Mouse (Mus musculus): ENCODE data around the gene Prop1. TPM values are rescaled to one million over a fixed set of nuclear protein-coding genes. Genes with fewer than 3 reads are reported as not detected.

The Prop1 gene
- total RNA-seq (2023): not detected in 2 replicates

GRCm38 (mm10) chr11:50953665-50954064, at the start of gene Prop1:
TSS of gene Prop1 (minus strand) at chr11:50953765.

GRCm38 (mm10) chr11:51003296-51003695, 49.7 kb upstream of the Prop1 start, which contains the start of gene Olfr51:
TSS of gene Olfr51 (plus strand) at chr11:51003596.

GRCm38 (mm10) chr11:50981667-50982066, 28.1 kb upstream of the Prop1 start, which contains the start of gene Olfr1377:
TSS of gene Olfr1377 (plus strand) at chr11:50981967.

GRCm38 (mm10) chr11:50966230-50966629, 12.7 kb upstream of the Prop1 start, which contains the start of gene Olfr1378:
TSS of gene Olfr1378 (plus strand) at chr11:50966530.

GRCm38 (mm10) chr11:50943506-50943905, 10.1 kb downstream of the Prop1 start, which contains the start of gene 4933414I15Rik:
TSS of gene 4933414I15Rik (minus strand) at chr11:50943765.

GRCm38 (mm10) chr11:50931451-50931866, 22.1 kb downstream of the Prop1 start, which contains the start of gene Zfp354b:
TSS of gene Zfp354b (minus strand) at chr11:50931633.

GRCm38 (mm10) chr11:50915671-50916320, 37.8 kb downstream of the Prop1 start, which contains the start of gene Zfp2:
TSS of gene Zfp2 (minus strand) at chr11:50916165.

Other genes starting within 250 kb of the Prop1 start
- gene Zfp354c, start 126.0 kb downstream of the Prop1 start, total RNA-seq (2023): 0.14 and 0.28 TPM in 2 replicates
- gene Zfp879, start 112.2 kb downstream of the Prop1 start, total RNA-seq (2023): not detected in 2 replicates
- 0.20 and 0.54 TPM in 2 replicates for gene Grm6, start 103.1 kb downstream of the Prop1 start, total RNA-seq (2023)
- gene Zfp454, start 66.1 kb downstream of the Prop1 start, total RNA-seq (2023): not detected in 2 replicates
- 0.16 TPM in 1 of 2 replicates, not detected in the other for gene Zfp2, start 37.6 kb downstream of the Prop1 start, total RNA-seq (2023)
- not detected in 2 replicates for gene Zfp354b, start 22.1 kb downstream of the Prop1 start, total RNA-seq (2023)
- gene 4933414I15Rik, start 10.0 kb downstream of the Prop1 start, total RNA-seq (2023): not detected in 2 replicates
- not detected in 2 replicates for gene Olfr1378, start 12.8 kb upstream of the Prop1 start, total RNA-seq (2023)
- not detected in 2 replicates for gene Olfr1377, start 28.2 kb upstream of the Prop1 start, total RNA-seq (2023)
- not detected in 2 replicates for gene Olfr51, start 49.8 kb upstream of the Prop1 start, total RNA-seq (2023)
- gene Olfr54, start 60.5 kb upstream of the Prop1 start, total RNA-seq (2023): not detected in 2 replicates
- gene Olfr1375, start 94.3 kb upstream of the Prop1 start, total RNA-seq (2023): not detected in 2 replicates
- not detected in 2 replicates for gene Zfp354a, start 105.5 kb upstream of the Prop1 start, total RNA-seq (2023)

All from neutrophil, adult 65 days (primary cell).